Mouse (Mus musculus): ENCODE data around the gene Plekhg1. TPM values are rescaled to one million over a fixed set of nuclear protein-coding genes. Genes with fewer than 3 reads are reported as not detected.

The Plekhg1 gene
- polyA plus RNA-seq, 1 experiment from 2014 or later = 16.2 TPM

DNA sequence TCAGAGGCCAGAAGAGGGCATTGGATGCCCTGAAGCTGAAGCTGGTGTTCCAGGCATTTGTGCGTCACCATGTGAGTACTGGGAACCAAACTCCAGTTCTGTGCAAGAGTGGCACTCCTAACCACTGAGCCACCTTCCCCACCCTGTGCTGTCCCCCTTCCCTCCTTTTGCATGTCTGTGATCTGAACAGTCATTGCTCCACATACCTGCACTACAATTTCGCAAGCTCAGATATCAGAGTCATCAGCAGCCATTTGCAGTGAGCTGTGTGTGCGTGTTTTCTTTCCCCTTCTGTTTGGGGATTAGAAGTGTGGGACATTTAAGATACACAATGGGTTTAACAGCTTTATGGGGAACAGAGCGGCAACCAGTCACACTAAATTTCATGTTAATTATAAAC is 46.4 kb downstream of the Plekhg1 start:
- 88% methylated on average over 4 of the region's 4 CpGs for WGBS
- H3K36me3 ChIP-seq (replicated peaks; ENCODE audit: control insufficient read depth, insufficient read depth, low read depth, low read length) = no peaks in the 10 kb centered on the region
- no peak overlapping the region for H3K9ac ChIP-seq (replicated peaks; ENCODE audit: low read length)
- no peak for ATAC-seq (replicated peaks; ENCODE audit: insufficient number of reproducible peaks, low FRiP score, low TSS enrichment, low read depth)
- no peaks in the 10 kb centered on the region for H3K9me3 ChIP-seq (replicated peaks; ENCODE audit: control insufficient read depth, low read length)
- no peaks in the 10 kb centered on the region for H3K27me3 ChIP-seq (ENCODE audit: control insufficient read depth, insufficient read depth, low read length)
- no peaks in the 10 kb centered on the region for H3K4me1 ChIP-seq (ENCODE audit: control insufficient read depth, insufficient read depth, low read length)
- no peak for DNase-seq (ENCODE audit: low spot score)
- no peak overlapping the region for H3K4me2 ChIP-seq (ENCODE audit: low read depth, low read length)
- H3K4me3 ChIP-seq (ENCODE audit: low read depth, low read length) = no peak overlapping the region
- no peak overlapping the region for H3K27ac ChIP-seq (replicated peaks; ENCODE audit: low read depth, low read length)

- no peaks in the 10 kb centered on the region for H3K36me3 ChIP-seq (replicated peaks; ENCODE audit: control insufficient read depth, insufficient read depth, low read depth, low read length)
- DNase-seq (ENCODE audit: low spot score) (no peak), ATAC-seq (replicated peaks; ENCODE audit: insufficient number of reproducible peaks, low FRiP score, low TSS enrichment, low read depth) (no peak)
- H3K27ac ChIP-seq (replicated peaks; ENCODE audit: low read depth, low read length) = no peak overlapping the region
- WGBS = 88% methylated on average over 5 of the region's 5 CpGs
- no peak overlapping the region for H3K4me3 ChIP-seq (ENCODE audit: low read depth, low read length)
- H3K9ac ChIP-seq (replicated peaks; ENCODE audit: low read length) = no peak overlapping the region
- no peaks in the 10 kb centered on the region for H3K4me1 ChIP-seq (ENCODE audit: control insufficient read depth, insufficient read depth, low read length)
- no peak overlapping the region for H3K4me2 ChIP-seq (ENCODE audit: low read depth, low read length)
- no peaks in the 10 kb centered on the region for H3K9me3 ChIP-seq (replicated peaks; ENCODE audit: control insufficient read depth, low read length)
- H3K27me3 ChIP-seq (ENCODE audit: control insufficient read depth, insufficient read depth, low read length) = no peaks in the 10 kb centered on the region
Measured at GRCm38 (mm10) chr10:3787006-3787405, 46.8 kb downstream of the Plekhg1 start.

DNA sequence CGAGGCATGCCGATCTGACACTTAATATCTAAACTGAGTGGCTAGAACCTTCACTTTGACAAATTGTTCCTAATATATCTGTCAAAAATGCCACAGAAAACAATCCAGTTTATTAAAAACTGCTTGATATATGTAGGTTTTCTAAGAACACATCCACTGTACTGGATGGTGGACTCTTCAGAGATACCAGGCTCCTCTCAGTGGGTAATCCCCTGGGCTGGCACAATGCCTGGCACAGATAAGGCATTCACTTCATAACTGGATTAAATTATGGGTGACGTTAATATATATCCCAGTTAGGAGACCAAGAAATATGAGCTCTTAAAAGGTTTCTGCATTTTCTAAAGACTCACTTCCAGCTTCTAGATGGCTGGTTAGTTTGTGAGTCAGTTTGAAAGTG is 53.7 kb downstream of the Plekhg1 start:
- H3K4me1 ChIP-seq (ENCODE audit: control insufficient read depth, insufficient read depth, low read length) = no peaks in the 10 kb centered on the region
- ATAC-seq (replicated peaks; ENCODE audit: insufficient number of reproducible peaks, low FRiP score, low TSS enrichment, low read depth) (no peak), DNase-seq (ENCODE audit: low spot score) (no peak)
- no peak overlapping the region for H3K27ac ChIP-seq (replicated peaks; ENCODE audit: low read depth, low read length)
- no peak overlapping the region for H3K4me3 ChIP-seq (ENCODE audit: low read depth, low read length)
- H3K4me2 ChIP-seq (ENCODE audit: low read depth, low read length) = no peak overlapping the region
- no peaks in the 10 kb centered on the region for H3K36me3 ChIP-seq (replicated peaks; ENCODE audit: control insufficient read depth, insufficient read depth, low read depth, low read length)
- H3K9ac ChIP-seq (replicated peaks; ENCODE audit: low read length) = no peak overlapping the region
- 86% methylated on average over 3 of the region's 3 CpGs for WGBS
- H3K9me3 ChIP-seq (replicated peaks; ENCODE audit: control insufficient read depth, low read length) = no peaks in the 10 kb centered on the region
- no peaks in the 10 kb centered on the region for H3K27me3 ChIP-seq (ENCODE audit: control insufficient read depth, insufficient read depth, low read length)

- ATAC-seq (replicated peaks; ENCODE audit: insufficient number of reproducible peaks, low FRiP score, low TSS enrichment, low read depth) (no peak), DNase-seq (ENCODE audit: low spot score) (no peak)
- Histone ChIP-seq H3K27me3 (ENCODE audit: control insufficient read depth, insufficient read depth, low read length) (no peaks in the 10 kb centered on the region), H3K27ac (replicated peaks; ENCODE audit: low read depth, low read length) (no peak overlapping the region), H3K9ac (replicated peaks; ENCODE audit: low read length) (no peak overlapping the region), H3K9me3 (replicated peaks; ENCODE audit: control insufficient read depth, low read length) (no peaks in the 10 kb centered on the region), H3K4me2 (ENCODE audit: low read depth, low read length) (no peak overlapping the region), H3K36me3 (replicated peaks; ENCODE audit: control insufficient read depth, insufficient read depth, low read depth, low read length) (no peaks in the 10 kb centered on the region), H3K4me1 (ENCODE audit: control insufficient read depth, insufficient read depth, low read length) (no peaks in the 10 kb centered on the region), H3K4me3 (ENCODE audit: low read depth, low read length) (no peak overlapping the region)
Measured at GRCm38 (mm10) chr10:3799455-3799854, 59.3 kb downstream of the Plekhg1 start.

- no peak overlapping the region for H3K4me2 ChIP-seq (ENCODE audit: low read depth, low read length)
- H3K9me3 ChIP-seq (replicated peaks; ENCODE audit: control insufficient read depth, low read length) = no peaks in the 10 kb centered on the region
- H3K36me3 ChIP-seq (replicated peaks; ENCODE audit: control insufficient read depth, insufficient read depth, low read depth, low read length) = no peaks in the 10 kb centered on the region
- H3K27ac ChIP-seq (replicated peaks; ENCODE audit: low read depth, low read length) = no peak overlapping the region
- DNase-seq (ENCODE audit: low spot score) (no peak), ATAC-seq (replicated peaks; ENCODE audit: insufficient number of reproducible peaks, low FRiP score, low TSS enrichment, low read depth) (no peak)
- no peak overlapping the region for H3K9ac ChIP-seq (replicated peaks; ENCODE audit: low read length)
- 74% methylated on average over 6 of the region's 6 CpGs for WGBS
- H3K27me3 ChIP-seq (ENCODE audit: control insufficient read depth, insufficient read depth, low read length) = no peaks in the 10 kb centered on the region
- no peak overlapping the region for H3K4me3 ChIP-seq (ENCODE audit: low read depth, low read length)
- no peaks in the 10 kb centered on the region for H3K4me1 ChIP-seq (ENCODE audit: control insufficient read depth, insufficient read depth, low read length)
Measured at GRCm38 (mm10) chr10:3801254-3801653, 61.1 kb downstream of the Plekhg1 start.

- H3K4me2 ChIP-seq (ENCODE audit: low read depth, low read length) = no peak overlapping the region
- no peaks in the 10 kb centered on the region for H3K36me3 ChIP-seq (replicated peaks; ENCODE audit: control insufficient read depth, insufficient read depth, low read depth, low read length)
- no peaks in the 10 kb centered on the region for H3K9me3 ChIP-seq (replicated peaks; ENCODE audit: control insufficient read depth, low read length)
- DNase-seq (ENCODE audit: low spot score) = peak; percentile 26
- H3K4me3 ChIP-seq (ENCODE audit: low read depth, low read length) = no peak overlapping the region
- H3K27me3 ChIP-seq (ENCODE audit: control insufficient read depth, insufficient read depth, low read length) = no peaks in the 10 kb centered on the region
- 23% methylated on average over 3 of the region's 3 CpGs for WGBS
- no peaks in the 10 kb centered on the region for H3K4me1 ChIP-seq (ENCODE audit: control insufficient read depth, insufficient read depth, low read length)
- H3K27ac ChIP-seq (replicated peaks; ENCODE audit: low read depth, low read length) = no peak overlapping the region
- no peak for ATAC-seq (replicated peaks; ENCODE audit: insufficient number of reproducible peaks, low FRiP score, low TSS enrichment, low read depth)
- no peak overlapping the region for H3K9ac ChIP-seq (replicated peaks; ENCODE audit: low read length)
Measured at GRCm38 (mm10) chr10:3805334-3805733, 65.2 kb downstream of the Plekhg1 start.

- no peak for ATAC-seq (replicated peaks; ENCODE audit: insufficient number of reproducible peaks, low FRiP score, low TSS enrichment, low read depth)
- whole genome bisulfite sequencing = 64% methylated on average over 3 of the region's 3 CpGs
Measured at GRCm38 (mm10) chr10:3807980-3808379, 67.8 kb downstream of the Plekhg1 start.

GRCm38 (mm10) chr10:3810476-3811273 is 70.5 kb downstream of the Plekhg1 start:
- H3K4me1 ChIP-seq (ENCODE audit: control insufficient read depth, insufficient read depth, low read length) = no peaks in the 10 kb centered on the region

More at GRCm38 (mm10) chr10:3807980-3808379, 67.8 kb downstream of the Plekhg1 start:
- Histone ChIP-seq H3K36me3 (replicated peaks; ENCODE audit: control insufficient read depth, insufficient read depth, low read depth, low read length) (no peaks in the 10 kb centered on the region), H3K9me3 (replicated peaks; ENCODE audit: control insufficient read depth, low read length) (no peaks in the 10 kb centered on the region), H3K4me2 (ENCODE audit: low read depth, low read length) (no peak overlapping the region), H3K4me1 (ENCODE audit: control insufficient read depth, insufficient read depth, low read length) (no peaks in the 10 kb centered on the region), H3K27me3 (ENCODE audit: control insufficient read depth, insufficient read depth, low read length) (no peaks in the 10 kb centered on the region), H3K9ac (replicated peaks; ENCODE audit: low read length) (no peak overlapping the region), H3K4me3 (ENCODE audit: low read depth, low read length) (no peak overlapping the region), H3K27ac (replicated peaks; ENCODE audit: low read depth, low read length) (no peak overlapping the region)
- DNase-seq (ENCODE audit: low spot score) = peak; percentile 68

More at GRCm38 (mm10) chr10:3810476-3811273, 70.5 kb downstream of the Plekhg1 start:
- Histone ChIP-seq H3K9ac (replicated peaks; ENCODE audit: low read length) (no peak overlapping the region), H3K27me3 (ENCODE audit: control insufficient read depth, insufficient read depth, low read length) (no peaks in the 10 kb centered on the region), H3K4me2 (ENCODE audit: low read depth, low read length) (no peak overlapping the region), H3K9me3 (replicated peaks; ENCODE audit: control insufficient read depth, low read length) (no peaks in the 10 kb centered on the region), H3K27ac (replicated peaks; ENCODE audit: low read depth, low read length) (no peak overlapping the region), H3K36me3 (replicated peaks; ENCODE audit: control insufficient read depth, insufficient read depth, low read depth, low read length) (no peaks in the 10 kb centered on the region), H3K4me3 (ENCODE audit: low read depth, low read length) (no peak overlapping the region)
- DNase-seq (ENCODE audit: low spot score) = no peak
- no peak for ATAC-seq (replicated peaks; ENCODE audit: insufficient number of reproducible peaks, low FRiP score, low TSS enrichment, low read depth)
- WGBS = 72% methylated on average over 10 of the region's 10 CpGs

Data from embryonic facial prominence, embryonic 11.5 days (tissue).